Mouse (Mus musculus) left cerebral cortex, adult 11 months (tissue): ENCODE results near the gene Lbx2.

Experiments
- DNase-seq: peaks from one replicate; pipeline ENCODE4 v3.0.0; 2022; ENCODE audit warnings: low spot score

Lbx2 gene

GRCm38 (mm10) chr6:83086121-83087035 is at the start of gene Lbx2:
TSS of gene Lbx2 (plus strand) at chr6:83086367.
- no peak for DNase-seq

GRCm38 (mm10) chr6:83037188-83037587 is 49.0 kb upstream of the Lbx2 start:
- no peak for DNase-seq

GRCm38 (mm10) chr6:83038496-83039012 is 47.6 kb upstream of the Lbx2 start:
- peak; percentile 77 for DNase-seq

GRCm38 (mm10) chr6:83040601-83041000 is 45.6 kb upstream of the Lbx2 start:
- DNase-seq = no peak

GRCm38 (mm10) chr6:83043561-83043960 is 42.6 kb upstream of the Lbx2 start:
- no peak for DNase-seq

GRCm38 (mm10) chr6:83043993-83044392 is 42.2 kb upstream of the Lbx2 start:
- no peak for DNase-seq

- no peak for DNase-seq
These were observed 41.4 kb upstream of the Lbx2 start for GRCm38 (mm10) chr6:83044742-83045141.

- no peak for DNase-seq
These were observed 36.8 kb upstream of the Lbx2 start for GRCm38 (mm10) chr6:83049367-83049766.

GRCm38 (mm10) chr6:83053136-83053960 is 32.8 kb upstream of the Lbx2 start:
- DNase-seq = no peak

GRCm38 (mm10) chr6:83054074-83054851 is 31.9 kb upstream of the Lbx2 start, which contains the start of gene Aup1:
TSS of gene Aup1 (plus strand) at chr6:83054521.
- peak; percentile 97 for DNase-seq

- DNase-seq = no peak
These were observed 31.2 kb upstream of the Lbx2 start, which contains the start of gene Htra2 for GRCm38 (mm10) chr6:83054871-83055431. TSS of gene Htra2 (minus strand) at chr6:83055273.

GRCm38 (mm10) chr6:83057790-83058189 is 28.4 kb upstream of the Lbx2 start, which contains the start of gene Dqx1:
TSS of gene Dqx1 (plus strand) at chr6:83057844.
- no peak for DNase-seq

GRCm38 (mm10) chr6:83058725-83059124 is 27.4 kb upstream of the Lbx2 start:
- no peak for DNase-seq

GRCm38 (mm10) chr6:83065995-83066394 is 20.2 kb upstream of the Lbx2 start:
- DNase-seq = no peak

- DNase-seq = no peak
These were observed 19.7 kb upstream of the Lbx2 start for GRCm38 (mm10) chr6:83066441-83066840.

GRCm38 (mm10) chr6:83068221-83068620 is 17.9 kb upstream of the Lbx2 start:
- no peak for DNase-seq

- DNase-seq = no peak
These were observed 17.3 kb upstream of the Lbx2 start for GRCm38 (mm10) chr6:83068706-83069487.

GRCm38 (mm10) chr6:83069488-83070246 is 16.5 kb upstream of the Lbx2 start:
- DNase-seq = no peak

GRCm38 (mm10) chr6:83070247-83070310 is 16.1 kb upstream of the Lbx2 start, which contains the start of gene Tlx2:
TSS of gene Tlx2 (minus strand) at chr6:83070293.
- DNase-seq = no peak
